9 mouse cellular contexts compared by ENCODE assay signal in the genomic region with DNA sequence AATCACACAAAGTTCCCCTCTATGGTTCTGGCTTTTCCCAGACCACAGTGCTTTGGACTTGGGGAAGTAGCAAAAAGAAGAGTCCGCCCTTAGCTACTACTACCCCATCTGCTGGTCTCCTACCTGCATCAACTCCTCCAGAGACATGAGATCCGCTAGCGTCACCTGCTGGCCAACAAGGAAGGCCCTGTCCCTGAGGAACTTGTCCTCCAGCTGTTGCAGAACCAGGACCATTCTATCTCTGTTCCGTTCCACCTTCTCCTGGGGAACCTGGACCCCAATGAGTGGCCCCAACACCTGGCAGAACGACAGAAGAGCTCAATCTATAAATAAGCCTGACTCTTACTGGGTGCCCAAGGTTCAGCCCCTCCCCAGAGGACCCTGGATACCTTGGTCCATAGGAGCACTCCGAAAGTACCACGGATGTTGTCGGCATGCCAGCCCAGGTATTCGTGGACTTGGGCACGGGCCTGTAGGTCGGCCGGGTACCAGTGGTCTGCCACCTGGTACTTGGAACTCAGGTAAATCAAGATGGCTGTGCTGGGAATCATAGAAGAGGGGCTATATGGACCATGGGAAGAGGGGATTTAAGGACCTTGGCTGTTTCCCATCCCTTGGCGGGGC. TPM values are rescaled to one million over a fixed set of nuclear protein-coding genes. Genes with fewer than 3 reads are reported as not detected.
A peak's percentile ranks its signal among the peaks of the same experiment; 100 is the strongest.
DNase-seq lines count a peak whose midpoint lies in the region; ATAC-seq and TF ChIP-seq lines count a peak whose summit lies in the region.
"Had no signal": no experiment of that assay in that cellular context is flagged by ENCODE, and none has a peak within 500 bp of the region (broad histone marks: within the 10 kb centered on the region; RNA-seq: fewer than 3 reads in every experiment).

No protein-coding gene starts in this region.

- no peaks in the 10 kb centered on the region for H3K9me3 ChIP-seq in G1E (replicated peaks)
- H3K9me3 ChIP-seq in heart, postnatal 0 days (replicated peaks; ENCODE audit: control insufficient read depth, low read length) = no peaks in the 10 kb centered on the region
- H3K9me3 ChIP-seq in lung, embryonic 14.5 days (ENCODE audit: low read depth, low read length) = no peaks in the 10 kb centered on the region
- no peaks in the 10 kb centered on the region for H3K9me3 ChIP-seq in hindbrain, embryonic 11.5 days (ENCODE audit: control insufficient read depth, low read length)

- H3K4me3 ChIP-seq in G1E (ENCODE audit: low read depth, low read length) = peak overlapping the region; percentile 47; the same call in 1 of the 2 replicates
- H3K4me3 ChIP-seq in heart, postnatal 0 days (ENCODE audit: low read depth, low read length) = no peak overlapping the region
- H3K4me3 ChIP-seq in lung, embryonic 14.5 days (ENCODE audit: low read depth, low read length) = no peak overlapping the region
- no peak overlapping the region for H3K4me3 ChIP-seq in hindbrain, embryonic 11.5 days (ENCODE audit: low read depth, low read length)

- no peak for ATAC-seq in G1E (ENCODE audit: extremely low read depth, insufficient number of reproducible peaks, low FRiP score, poor library complexity, severe bottlenecking)
- ATAC-seq in heart, postnatal 0 days (ENCODE audit: insufficient read depth, low read depth) = no peak
- no peak for ATAC-seq in lung, embryonic 14.5 days (ENCODE audit: insufficient read depth)
- ATAC-seq in hindbrain, embryonic 11.5 days (ENCODE audit: low FRiP score) = no peak

- no peak for TF ChIP-seq EP300 in heart, postnatal 0 days (IDR thresholded peaks at IDR 0.05; ENCODE audit: low read depth)

- H3K9ac ChIP-seq in heart, postnatal 0 days (replicated peaks; ENCODE audit: low read depth, low read length) = no peak overlapping the region
- H3K9ac ChIP-seq in lung, embryonic 14.5 days = no peak overlapping the region
- H3K9ac ChIP-seq in hindbrain, embryonic 11.5 days (ENCODE audit: low read depth, low read length) = no peak overlapping the region

- DNase-seq in layer of hippocampus, adult 11-12 months (ENCODE audit: low spot score) = peak; percentile 54
- no peak for DNase-seq in layer of hippocampus, adult 9-10 months (ENCODE audit: low spot score)
- peak; percentile 52 for DNase-seq in G1E (ENCODE audit: low spot score)
- DNase-seq in cerebellum, adult 9-10 months = peak; percentile 57
- DNase-seq in heart, postnatal 0 days (ENCODE audit: low spot score) = peak; percentile 85
- DNase-seq in lung, embryonic 14.5 days = peak; percentile 71
- DNase-seq in splenic B cell, adult 2 months (ENCODE audit: low read depth, low spot score) = peak; percentile 84
- DNase-seq in hindbrain, embryonic 11.5 days (ENCODE audit: low spot score) = no peak

- WGBS in heart, postnatal 0 days = 51% methylated on average over 13 of the region's 13 CpGs
- WGBS in lung, embryonic 14.5 days = 63% methylated on average over 13 of the region's 13 CpGs
- WGBS in hindbrain, embryonic 11.5 days = 65% methylated on average over 13 of the region's 13 CpGs

- peaks cover 4% of the 10 kb centered on the region; the same call in 1 of the 2 replicates for H3K27me3 ChIP-seq in G1E (ENCODE audit: insufficient read depth, low read length)
- H3K27me3 ChIP-seq in heart, postnatal 0 days (ENCODE audit: control insufficient read depth, insufficient read depth, low read length) = no peaks in the 10 kb centered on the region
- H3K27me3 ChIP-seq in lung, embryonic 14.5 days (ENCODE audit: insufficient read depth, low read length) = no peaks in the 10 kb centered on the region
- no peaks in the 10 kb centered on the region for H3K27me3 ChIP-seq in splenic B cell, adult 2 months (ENCODE audit: control insufficient read depth, insufficient read depth, low read length, poor library complexity, severe bottlenecking)
- peaks cover 11% of the 10 kb centered on the region for H3K27me3 ChIP-seq in hindbrain, embryonic 11.5 days (ENCODE audit: control insufficient read depth, insufficient read depth, low read length)

- H3K27ac ChIP-seq in heart, postnatal 0 days (ENCODE audit: low read depth) = no peak overlapping the region
- no peak overlapping the region for H3K27ac ChIP-seq in lung, embryonic 14.5 days (ENCODE audit: low read depth)
- H3K27ac ChIP-seq in hindbrain, embryonic 11.5 days (ENCODE audit: low read depth, low read length) = no peak overlapping the region

- peaks cover 47% of the 10 kb centered on the region for H3K4me1 ChIP-seq in G1E (ENCODE audit: insufficient read depth, low read depth, low read length)
- peaks cover 32% of the 10 kb centered on the region for H3K4me1 ChIP-seq in heart, postnatal 0 days (ENCODE audit: control insufficient read depth, insufficient read depth)
- H3K4me1 ChIP-seq in lung, embryonic 14.5 days (ENCODE audit: insufficient read depth) = peaks cover 22% of the 10 kb centered on the region
- no peaks in the 10 kb centered on the region; the same call in none of the 2 replicates for H3K4me1 ChIP-seq in hindbrain, embryonic 11.5 days (replicated peaks; ENCODE audit: control insufficient read depth, insufficient read depth, low read length)

- H3K4me2 ChIP-seq in heart, postnatal 0 days (ENCODE audit: low read depth, low read length) = no peak overlapping the region
- no peak overlapping the region for H3K4me2 ChIP-seq in lung, embryonic 14.5 days
- no peak overlapping the region for H3K4me2 ChIP-seq in hindbrain, embryonic 11.5 days (replicated peaks; ENCODE audit: low read depth, low read length)

- peaks cover 10% of the 10 kb centered on the region for H3K36me3 ChIP-seq in G1E (replicated peaks)
- no peaks in the 10 kb centered on the region for H3K36me3 ChIP-seq in heart, postnatal 0 days (replicated peaks; ENCODE audit: control insufficient read depth, insufficient read depth, low read length)
- H3K36me3 ChIP-seq in lung, embryonic 14.5 days (ENCODE audit: insufficient read depth) = no peaks in the 10 kb centered on the region
- H3K36me3 ChIP-seq in splenic B cell, adult 2 months (ENCODE audit: control insufficient read depth, insufficient read depth, low read length, poor library complexity, severe bottlenecking) = no peaks in the 10 kb centered on the region
- no peaks in the 10 kb centered on the region for H3K36me3 ChIP-seq in hindbrain, embryonic 11.5 days (ENCODE audit: control insufficient read depth, insufficient read depth, low read length)

- TF ChIP-seq CTCF in G1E (IDR thresholded peaks at IDR 0.05; ENCODE audit: low read depth, low read length) = peak; percentile 72
- peak; percentile 89 for TF ChIP-seq CTCF in heart, postnatal 0 days (IDR thresholded peaks at IDR 0.05; ENCODE audit: low read depth)
- peak; percentile 82 for TF ChIP-seq CTCF in lung, embryonic 14.5 days (IDR thresholded peaks at IDR 0.05; ENCODE audit: low read depth)

RNA-seq across cellular contexts. Expression of gene Gstt2, which starts 4.8 kb away (rescaled TPM):
- total RNA-seq in G1E (2014; fragmentation: Nextera tagmentation) = 49.2 and 57.0 TPM in 2 replicates
- 68.9 and 87.8 TPM in 2 replicates for total RNA-seq in G1E (2017)
- polyA plus RNA-seq in G1E (2012) = 8.7 and 12.2 TPM in 2 replicates
- 6.0 and 10.9 TPM in 2 replicates for total RNA-seq in heart, postnatal 0 days (2014; rRNA removed; ENCODE audit: low replicate concordance)
- 12.8 and 13.0 TPM in 2 replicates for polyA plus RNA-seq in heart, postnatal 0 days (2015; fragmentation: Nextera tagmentation; extraction: Ambion mirVana)
- polyA plus RNA-seq in lung, embryonic 14.5 days (2014; fragmentation: Nextera tagmentation; extraction: Ambion mirVana) = 28.0 and 29.8 TPM in 2 replicates
- polyA plus RNA-seq in hindbrain, embryonic 11.5 days (2014; fragmentation: Nextera tagmentation; extraction: Ambion mirVana) = 7.8 and 10.0 TPM in 2 replicates

RNA-seq across cellular contexts. Expression of gene Gstt4, which starts 10.0 kb away (rescaled TPM):
- total RNA-seq in G1E (2014; fragmentation: Nextera tagmentation) (not detected in 2 replicates), G1E (2017) (not detected in 2 replicates)
- polyA plus RNA-seq in G1E (2012) = not detected in 2 replicates
- not detected in 2 replicates for total RNA-seq in heart, postnatal 0 days (2014; rRNA removed; ENCODE audit: low replicate concordance)
- not detected in 2 replicates for polyA plus RNA-seq in heart, postnatal 0 days (2015; fragmentation: Nextera tagmentation; extraction: Ambion mirVana)
- not detected in 2 replicates for polyA plus RNA-seq in lung, embryonic 14.5 days (2014; fragmentation: Nextera tagmentation; extraction: Ambion mirVana)
- polyA plus RNA-seq in hindbrain, embryonic 11.5 days (2014; fragmentation: Nextera tagmentation; extraction: Ambion mirVana) = not detected in 2 replicates
- polyA plus RNA-seq: erythroblast, embryonic 14.5 days had no signal

RNA-seq across cellular contexts. Expression of gene Mif, which starts 27.7 kb away (rescaled TPM):
- total RNA-seq in G1E (2014; fragmentation: Nextera tagmentation) = 554 and 596 TPM in 2 replicates
- total RNA-seq in G1E (2017) = 1,557 and 1,874 TPM in 2 replicates
- polyA plus RNA-seq in G1E (2012) = 5,079 and 5,707 TPM in 2 replicates
- 1,140 and 1,565 TPM in 2 replicates for total RNA-seq in heart, postnatal 0 days (2014; rRNA removed; ENCODE audit: low replicate concordance)
- polyA plus RNA-seq in heart, postnatal 0 days (2015; fragmentation: Nextera tagmentation; extraction: Ambion mirVana) = 1,324 and 1,428 TPM in 2 replicates
- polyA plus RNA-seq in lung, embryonic 14.5 days (2014; fragmentation: Nextera tagmentation; extraction: Ambion mirVana) = 2,116 and 2,356 TPM in 2 replicates
- polyA plus RNA-seq in hindbrain, embryonic 11.5 days (2014; fragmentation: Nextera tagmentation; extraction: Ambion mirVana) = 1,947 and 1,962 TPM in 2 replicates

RNA-seq across cellular contexts. Expression of gene Gstt1, which starts 34.0 kb away (rescaled TPM):
- not detected in 2 replicates for total RNA-seq in G1E (2014; fragmentation: Nextera tagmentation)
- total RNA-seq in G1E (2017) = 0.22 and 1.9 TPM in 2 replicates
- 0.07 TPM in 1 of 2 replicates, not detected in the other for polyA plus RNA-seq in G1E (2012)
- 12.9 and 20.0 TPM in 2 replicates for total RNA-seq in heart, postnatal 0 days (2014; rRNA removed; ENCODE audit: low replicate concordance)
- polyA plus RNA-seq in heart, postnatal 0 days (2015; fragmentation: Nextera tagmentation; extraction: Ambion mirVana) = 7.6 and 10.1 TPM in 2 replicates
- 23.5 and 24.8 TPM in 2 replicates for polyA plus RNA-seq in lung, embryonic 14.5 days (2014; fragmentation: Nextera tagmentation; extraction: Ambion mirVana)
- polyA plus RNA-seq in hindbrain, embryonic 11.5 days (2014; fragmentation: Nextera tagmentation; extraction: Ambion mirVana) = 5.0 and 5.6 TPM in 2 replicates

RNA-seq across cellular contexts. Expression of gene Gstt3, which starts 51.2 kb away (rescaled TPM):
- total RNA-seq in G1E (2014; fragmentation: Nextera tagmentation) (0.39 TPM in 1 of 2 replicates, not detected in the other), G1E (2017) (0.49 and 1.1 TPM in 2 replicates)
- 0.18 and 0.24 TPM in 2 replicates for polyA plus RNA-seq in G1E (2012)
- 3.2 and 4.1 TPM in 2 replicates for total RNA-seq in heart, postnatal 0 days (2014; rRNA removed; ENCODE audit: low replicate concordance)
- 2.1 and 3.1 TPM in 2 replicates for polyA plus RNA-seq in heart, postnatal 0 days (2015; fragmentation: Nextera tagmentation; extraction: Ambion mirVana)
- 18.9 and 19.8 TPM in 2 replicates for polyA plus RNA-seq in lung, embryonic 14.5 days (2014; fragmentation: Nextera tagmentation; extraction: Ambion mirVana)
- polyA plus RNA-seq in hindbrain, embryonic 11.5 days (2014; fragmentation: Nextera tagmentation; extraction: Ambion mirVana) = 1.9 and 2.4 TPM in 2 replicates
- polyA plus RNA-seq: erythroblast, embryonic 14.5 days had no signal

Comparison
In these comparisons a context has a peak if more than half of its experiments do, and no peak if none do; other contexts are left out.
1. DNase-seq: peak in layer of hippocampus, adult 11-12 months (single experiment), G1E (single experiment), cerebellum, adult 9-10 months (single experiment), heart, postnatal 0 days (single experiment), lung, embryonic 14.5 days (single experiment) and splenic B cell, adult 2 months (single experiment); none in layer of hippocampus, adult 9-10 months (single experiment) and hindbrain, embryonic 11.5 days (single experiment).
2. Peak in every context shown above with its lines, with median percentiles within 50 percentile points of each other: CTCF ChIP-seq.